Mouse (Mus musculus) olfactory bulb, adult 2 months (tissue): ENCODE results near the gene Hk1.

Experiments used
- CTCF ChIP-seq: fragments of 200-500 bp; IDR thresholded peaks from 2 replicates; pipeline ENCODE4 v1.5.1; 2012; ENCODE audit warnings: low read depth, mild to moderate bottlenecking, low read length, moderate library complexity; ENCODE audit not compliant: insufficient read depth
- POLR2A ChIP-seq: fragments of 200-500 bp; IDR thresholded peaks from 2 replicates; pipeline ENCODE4 v1.6.1; 2012; ENCODE audit warnings: mild to moderate bottlenecking, low read depth, low read length, moderate library complexity; ENCODE audit not compliant: insufficient read depth

DNA sequence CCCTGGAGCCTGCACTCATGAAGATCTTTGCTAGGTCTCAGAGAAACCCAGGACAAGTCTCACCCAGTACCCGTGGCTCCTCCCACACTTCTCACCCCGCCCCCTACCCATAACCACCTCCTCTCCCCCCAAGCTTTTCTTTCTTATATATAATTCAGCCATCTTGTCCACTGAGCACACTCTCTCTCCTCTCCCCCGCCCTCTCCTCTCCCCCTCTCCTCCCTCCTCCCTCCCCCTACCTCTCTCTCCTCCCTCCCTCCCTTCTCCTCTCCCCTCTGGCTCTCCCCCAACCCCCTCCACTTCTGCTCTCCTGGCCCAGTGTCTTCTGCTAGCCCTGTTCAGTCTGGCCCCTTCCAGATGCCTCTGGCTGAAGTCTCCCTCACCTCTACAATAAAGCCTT lies 100.6 kb downstream of the Hk1 start:
- TF ChIP-seq POLR2A (no peak), CTCF (no peak)
